Mouse (Mus musculus): ENCODE data around the gene Apobec2.
A peak's percentile ranks its signal among the peaks of the same experiment; 100 is the strongest.

Gene Apobec2

GRCm38 (mm10) chr17:48409380-48410298 lies 23.1 kb downstream of the Apobec2 start, which contains the start of the genes Nfya and Oard1:
Nfya (minus strand) TSS chr17:48409906.
Oard1 (plus strand) TSS chr17:48410014.
- peak; percentile 100 for DNase-seq (ENCODE audit: low read depth, low spot score)

- peak; percentile 57 for DNase-seq (ENCODE audit: low read depth, low spot score)
Measured at GRCm38 (mm10) chr17:48408526-48409291, 24.0 kb downstream of the Apobec2 start.

- DNase-seq (ENCODE audit: low read depth, low spot score): peak; percentile 12
Measured at GRCm38 (mm10) chr17:48407910-48408525, 24.7 kb downstream of the Apobec2 start.

GRCm38 (mm10) chr17:48407154-48407553 lies 25.6 kb downstream of the Apobec2 start:
- DNase-seq (ENCODE audit: low read depth, low spot score): no peak

- DNase-seq (ENCODE audit: low read depth, low spot score): no peak
Measured at GRCm38 (mm10) chr17:48404706-48405105, 28.0 kb downstream of the Apobec2 start.

GRCm38 (mm10) chr17:48403848-48404247 lies 28.9 kb downstream of the Apobec2 start:
- no peak for DNase-seq (ENCODE audit: low read depth, low spot score)

GRCm38 (mm10) chr17:48402751-48403150 lies 30.0 kb downstream of the Apobec2 start:
- no peak for DNase-seq (ENCODE audit: low read depth, low spot score)

- no peak for DNase-seq (ENCODE audit: low read depth, low spot score)
Measured at GRCm38 (mm10) chr17:48401710-48402109, 31.0 kb downstream of the Apobec2 start.

GRCm38 (mm10) chr17:48392616-48393015 lies 40.1 kb downstream of the Apobec2 start:
- DNase-seq (ENCODE audit: low read depth, low spot score): no peak

- DNase-seq (ENCODE audit: low read depth, low spot score): no peak
Measured at GRCm38 (mm10) chr17:48391446-48391845, 41.3 kb downstream of the Apobec2 start.

GRCm38 (mm10) chr17:48389442-48389841 lies 43.3 kb downstream of the Apobec2 start:
- DNase-seq (ENCODE audit: low read depth, low spot score): no peak

- DNase-seq (ENCODE audit: low read depth, low spot score): no peak
Measured at GRCm38 (mm10) chr17:48388666-48389065, 44.1 kb downstream of the Apobec2 start.

- DNase-seq (ENCODE audit: low read depth, low spot score): no peak
Measured at GRCm38 (mm10) chr17:48385786-48386461, 46.8 kb downstream of the Apobec2 start.

- DNase-seq (ENCODE audit: low read depth, low spot score): no peak
Measured at GRCm38 (mm10) chr17:48379050-48379449, 53.7 kb downstream of the Apobec2 start.

- DNase-seq (ENCODE audit: low read depth, low spot score): no peak
Measured at GRCm38 (mm10) chr17:48376102-48376501, 56.6 kb downstream of the Apobec2 start.

- DNase-seq (ENCODE audit: low read depth, low spot score): no peak
Measured at GRCm38 (mm10) chr17:48372987-48373386, 59.7 kb downstream of the Apobec2 start.

GRCm38 (mm10) chr17:48371621-48372020 lies 61.1 kb downstream of the Apobec2 start:
- DNase-seq (ENCODE audit: low read depth, low spot score): no peak

All from forelimb bud, embryonic 11.5 days (tissue).